Comparison of ENCODE assay signal across 18 mouse cellular contexts in the genomic region with DNA sequence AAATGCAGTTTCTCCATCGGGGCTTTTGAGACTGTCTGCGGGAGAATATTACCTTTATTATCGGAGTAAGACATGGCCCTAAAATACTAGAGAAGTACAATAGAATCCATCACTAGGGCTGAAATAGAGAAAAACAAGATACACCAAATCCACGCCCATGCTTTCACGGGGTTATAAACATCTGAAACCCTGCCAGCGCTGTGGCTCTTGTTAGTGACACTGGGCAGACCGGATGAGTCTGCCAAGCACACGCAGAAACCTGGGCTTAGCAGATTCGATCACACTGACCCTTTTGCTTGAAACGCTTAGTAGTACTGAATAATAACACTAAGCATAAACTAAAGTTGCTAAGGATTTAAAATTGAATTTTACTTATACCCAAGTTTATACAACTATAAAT.
"Had no signal": no experiment of that assay in that cellular context is flagged by ENCODE, and none has a peak within 500 bp of the region (broad histone marks: within the 10 kb centered on the region; RNA-seq: fewer than 3 reads in every experiment).

No protein-coding gene starts in this region.

- H3K4me3 ChIP-seq: limb, embryonic 12.5 days; limb, embryonic 15.5 days; midbrain, embryonic 12.5 days; stomach, embryonic 15.5 days had no signal

- H3K9ac ChIP-seq: limb, embryonic 12.5 days; limb, embryonic 15.5 days; liver, embryonic 14.5 days; liver, postnatal 0 days; lung, embryonic 14.5 days; midbrain, embryonic 12.5 days; stomach, embryonic 15.5 days had no signal

- H3K27me3 ChIP-seq: limb, embryonic 12.5 days; limb, embryonic 15.5 days; midbrain, embryonic 12.5 days; stomach, embryonic 15.5 days had no signal

- H3K36me3 ChIP-seq: limb, embryonic 12.5 days; limb, embryonic 15.5 days; midbrain, embryonic 12.5 days; stomach, embryonic 15.5 days had no signal

- H3K27ac ChIP-seq: limb, embryonic 12.5 days; limb, embryonic 15.5 days; liver, embryonic 14.5 days; macrophage; midbrain, embryonic 12.5 days; stomach, embryonic 15.5 days had no signal

- H3K9me3 ChIP-seq: limb, embryonic 12.5 days; limb, embryonic 15.5 days; midbrain, embryonic 12.5 days; stomach, embryonic 15.5 days had no signal

- ATAC-seq: liver, postnatal 0 days; lung, postnatal 0 days had no signal

- H3K4me2 ChIP-seq: limb, embryonic 12.5 days; limb, embryonic 15.5 days; liver, embryonic 11.5 days; lung, embryonic 14.5 days; midbrain, embryonic 12.5 days; stomach, embryonic 15.5 days had no signal

- H3K4me1 ChIP-seq: limb, embryonic 15.5 days; stomach, embryonic 15.5 days had no signal

- DNase-seq: kidney, adult 18-20 months; kidney, adult 9 months; kidney, postnatal 14 days; kidney, postnatal 4 days; liver, postnatal 0 days; lung, embryonic 14.5 days; right cerebral cortex, postnatal 14 days; spleen, adult 18-20 months; thymus, adult 18-20 months; thymus, postnatal 36 days had no signal
